Mouse (Mus musculus) 3134 (cell line): ENCODE measurements around the gene Slc48a1.
A peak's percentile ranks its signal among the peaks of the same experiment; 100 is the strongest.

ENCODE experiments used
- DNase-seq: peaks from one replicate; pipeline ENCODE4 v3.0.0-alpha.2; 2011; ENCODE audit warnings: low spot score; ENCODE audit not compliant: insufficient read length; ENCODE audit errors: extremely low read depth

Slc48a1 gene

GRCm38 (mm10) chr15:97839473-97839872, 61.2 kb downstream of the Slc48a1 start:
- DNase-seq: no peak

- peak; percentile 81 for DNase-seq
These were observed 61.7 kb downstream of the Slc48a1 start for GRCm38 (mm10) chr15:97839991-97840455.

- DNase-seq: no peak
These were observed 62.5 kb downstream of the Slc48a1 start for GRCm38 (mm10) chr15:97840781-97841180.

- DNase-seq: no peak
These were observed 63.1 kb downstream of the Slc48a1 start for GRCm38 (mm10) chr15:97841383-97841782.

GRCm38 (mm10) chr15:97842058-97842457, 63.7 kb downstream of the Slc48a1 start:
- no peak for DNase-seq
